Mouse (Mus musculus) stomach, embryonic 16.5 days (tissue): ENCODE results near the gene Ggt5. TPM values are rescaled to one million over a fixed set of nuclear protein-coding genes. Genes with fewer than 3 reads are reported as not detected.

Experiments used
- ATAC-seq: fragments of 200-750 bp; cut with Nextera tagmentation; 2 replicates; pipeline ENCODE4 v1.8.0; 2017; ENCODE audit warnings: moderate number of reproducible peaks, moderate TSS enrichment; ENCODE audit not compliant: insufficient read depth, low FRiP score
- H3K27ac ChIP-seq: fragments of 300-500 bp; sonication (generic); 2 replicates; pipeline ENCODE4 v1.5.1; 2014; ENCODE audit warnings: low read length
- H3K27me3 ChIP-seq: fragments of 300-500 bp; sonication (generic); 2 replicates; pipeline ENCODE4 v1.6.1; 2014; ENCODE audit warnings: low read length, control low read depth, mixed read lengths; ENCODE audit not compliant: control insufficient read depth, insufficient read depth
- H3K36me3 ChIP-seq: fragments of 300-500 bp; sonication (generic); 2 replicates; pipeline ENCODE4 v1.6.1; 2014; ENCODE audit warnings: low read length; ENCODE audit not compliant: control insufficient read depth, insufficient read depth
- H3K4me1 ChIP-seq: fragments of 300-500 bp; sonication (generic); 2 replicates; pipeline ENCODE4 v1.6.1; 2014; ENCODE audit warnings: low read length, control low read depth, mixed read lengths; ENCODE audit not compliant: control insufficient read depth, insufficient read depth
- H3K4me2 ChIP-seq: fragments of 300-500 bp; sonication (generic); 2 replicates; pipeline ENCODE4 v1.6.1; 2014; ENCODE audit warnings: low read depth, low read length, mixed read lengths
- H3K4me3 ChIP-seq: fragments of 300-500 bp; sonication (generic); replicated peaks from 2 replicates; pipeline ENCODE4 v1.5.1; 2014; ENCODE audit warnings: mild to moderate bottlenecking, low read length
- H3K9ac ChIP-seq: fragments of 300-500 bp; sonication (generic); 2 replicates; pipeline ENCODE4 v1.6.1; 2014; ENCODE audit warnings: low read length
- H3K9me3 ChIP-seq: fragments of 300-500 bp; sonication (generic); replicated peaks from 2 replicates; pipeline ENCODE4 v1.6.1; 2016; ENCODE audit warnings: low read length, control low read depth; ENCODE audit not compliant: control insufficient read depth
- WGBS: fragments of 180-500 bp; shearing (Covaris S2); extraction: QIAGEN DNeasy Blood & Tissue Kit; methylation state at CpG from one replicate; pipeline ENCODE4 v1.1.7; 2014; 5-methylcytosine and 5-hydroxymethylcytosine counted together
- polyA plus RNA-seq: library from polyadenylated mRNA; unstranded; fragments of >200 nt; fragmentation: Nextera tagmentation; extraction: Ambion mirVana; gene quantifications from 2 replicates; pipeline ENCODE4 v1.2.1, GENCODE M21; 2015

The Ggt5 gene
- polyA plus RNA-seq, 1 experiment from 2014 or later, result 6.5 TPM

- H3K4me3 ChIP-seq, result no peak overlapping the region
- no peaks in the 10 kb centered on the region for H3K9me3 ChIP-seq
- H3K4me1 ChIP-seq, result no peaks in the 10 kb centered on the region; the same call in 1 of the 2 replicates
- no peak for ATAC-seq
- H3K9ac ChIP-seq, result no peak overlapping the region
- no peaks in the 10 kb centered on the region for H3K27me3 ChIP-seq
- H3K36me3 ChIP-seq, result no peaks in the 10 kb centered on the region
- WGBS, result 77% methylated on average over 10 of the region's 10 CpGs
- no peak overlapping the region for H3K27ac ChIP-seq
- H3K4me2 ChIP-seq, result no peak overlapping the region
Observed at GRCm38 (mm10) chr10:75573181-75573580, 16.0 kb upstream of the Ggt5 start.

DNA sequence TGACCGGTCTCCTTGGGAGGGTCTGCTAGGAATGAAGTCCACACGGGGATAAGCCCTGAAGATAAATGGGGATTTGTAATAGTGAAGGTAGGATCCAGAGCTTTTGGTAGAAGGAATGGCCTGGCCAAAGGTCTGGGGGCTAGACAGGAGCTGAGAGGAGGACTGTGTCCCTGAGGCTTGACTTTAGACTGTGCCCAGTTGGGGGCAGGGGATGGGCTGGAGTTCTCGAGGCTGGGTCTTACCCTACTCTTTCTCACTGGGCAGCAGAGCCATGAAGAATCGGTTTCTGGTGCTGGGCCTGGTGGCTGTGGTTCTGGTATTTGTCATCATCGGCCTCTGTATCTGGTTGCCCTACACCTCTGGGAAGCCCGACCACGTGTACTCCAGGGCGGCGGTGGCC, 15.2 kb upstream of the Ggt5 start:
- H3K36me3 ChIP-seq, result no peaks in the 10 kb centered on the region
- no peak overlapping the region for H3K4me3 ChIP-seq
- H3K4me2 ChIP-seq, result no peak overlapping the region
- H3K4me1 ChIP-seq, result no peaks in the 10 kb centered on the region; the same call in 1 of the 2 replicates
- 87% methylated on average over 9 of the region's 9 CpGs for WGBS
- no peaks in the 10 kb centered on the region for H3K27me3 ChIP-seq
- no peak overlapping the region for H3K9ac ChIP-seq
- ATAC-seq, result no peak
- H3K9me3 ChIP-seq, result no peaks in the 10 kb centered on the region
- no peak overlapping the region for H3K27ac ChIP-seq

DNA sequence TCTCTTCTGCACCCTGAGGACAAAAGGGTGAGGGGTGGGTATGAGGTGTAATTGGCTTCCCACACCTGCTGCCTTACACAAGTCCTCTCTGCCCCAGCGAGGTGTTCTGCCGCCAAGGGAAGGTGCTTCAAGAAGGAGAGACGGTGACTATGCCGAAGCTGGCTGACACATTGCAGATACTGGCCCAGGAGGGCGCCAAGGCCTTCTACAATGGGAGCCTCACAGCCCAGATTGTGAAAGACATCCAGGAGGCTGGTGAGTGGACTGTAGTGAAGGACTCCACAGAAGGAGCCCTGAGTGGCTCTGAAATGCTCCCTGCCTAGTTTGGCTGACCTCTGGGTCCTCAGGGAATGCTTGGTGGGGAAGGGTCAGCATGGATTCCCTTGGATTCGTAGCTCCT, 10.0 kb upstream of the Ggt5 start:
- no peaks in the 10 kb centered on the region for H3K27me3 ChIP-seq
- no peaks in the 10 kb centered on the region for H3K36me3 ChIP-seq
- 82% methylated on average over 6 of the region's 6 CpGs for WGBS
- no peak for ATAC-seq
- H3K4me1 ChIP-seq, result no peaks in the 10 kb centered on the region
- H3K9ac ChIP-seq, result no peak overlapping the region
- no peaks in the 10 kb centered on the region for H3K9me3 ChIP-seq
- H3K4me2 ChIP-seq, result no peak overlapping the region
- H3K4me3 ChIP-seq, result no peak overlapping the region
- H3K27ac ChIP-seq, result no peak overlapping the region

DNA sequence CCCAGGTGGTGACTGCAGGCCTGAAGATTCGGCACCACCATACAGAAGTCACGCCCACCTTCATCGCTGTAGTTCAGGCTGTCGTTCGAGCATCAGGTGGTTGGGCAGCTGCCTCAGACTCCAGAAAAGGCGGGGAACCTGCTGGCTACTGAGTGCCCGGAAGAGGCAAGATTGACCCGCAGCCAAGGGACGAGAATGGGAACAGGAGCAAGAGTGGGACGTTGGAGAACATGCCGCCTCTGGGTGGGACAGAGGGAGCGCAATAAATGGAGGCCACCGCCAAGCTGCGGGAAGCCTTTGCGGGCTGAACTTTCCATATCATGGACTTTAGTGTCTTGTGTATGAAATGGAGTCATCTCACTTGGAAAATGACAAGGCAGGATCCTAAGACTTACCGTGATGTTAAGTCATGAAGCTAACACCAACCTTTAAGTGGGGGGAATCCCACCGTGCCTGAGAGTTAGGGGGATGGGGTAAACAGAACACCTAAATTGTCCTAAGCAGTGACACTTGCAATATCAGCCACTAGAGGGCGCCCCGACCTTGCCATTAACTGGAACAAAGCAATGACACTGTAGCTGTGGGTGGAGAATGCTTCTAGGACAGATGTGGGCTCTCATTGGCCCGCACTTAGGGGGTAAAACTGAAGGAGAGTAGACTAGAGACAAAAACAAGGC, 3.1 kb upstream of the Ggt5 start:
- Histone ChIP-seq H3K9ac (peak overlapping the region; percentile 36; the same call in 1 of the 2 replicates), H3K4me3 (no peak overlapping the region), H3K36me3 (no peaks in the 10 kb centered on the region), H3K27ac (no peak overlapping the region), H3K4me2 (peak overlapping the region; percentile 22), H3K9me3 (no peaks in the 10 kb centered on the region), H3K4me1 (peaks cover 19% of the 10 kb centered on the region), H3K27me3 (no peaks in the 10 kb centered on the region; the same call in 1 of the 2 replicates)
- ATAC-seq, result peak; percentile 48
- 16% methylated on average over 20 of the region's 20 CpGs for WGBS

GRCm38 (mm10) chr10:75586553-75586879, 2.6 kb upstream of the Ggt5 start:
- no peak overlapping the region for H3K4me3 ChIP-seq
- no peaks in the 10 kb centered on the region for H3K36me3 ChIP-seq
- no peaks in the 10 kb centered on the region for H3K9me3 ChIP-seq
- ATAC-seq, result no peak
- 80% methylated on average over 1 of the region's 1 CpGs for WGBS
- peaks cover 23% of the 10 kb centered on the region for H3K4me1 ChIP-seq
- H3K27me3 ChIP-seq, result no peaks in the 10 kb centered on the region; the same call in 1 of the 2 replicates
- H3K9ac ChIP-seq, result no peak overlapping the region
- no peak overlapping the region for H3K27ac ChIP-seq
- no peak overlapping the region for H3K4me2 ChIP-seq

GRCm38 (mm10) chr10:75587781-75588180, 1.4 kb upstream of the Ggt5 start:
- WGBS, result 83% methylated on average over 4 of the region's 4 CpGs
- H3K9ac ChIP-seq, result no peak overlapping the region
- no peak overlapping the region for H3K4me2 ChIP-seq
- H3K27me3 ChIP-seq, result no peaks in the 10 kb centered on the region; the same call in 1 of the 2 replicates
- peaks cover 33% of the 10 kb centered on the region for H3K4me1 ChIP-seq
- no peaks in the 10 kb centered on the region for H3K36me3 ChIP-seq
- no peaks in the 10 kb centered on the region for H3K9me3 ChIP-seq
- H3K4me3 ChIP-seq, result no peak overlapping the region
- ATAC-seq, result no peak
- H3K27ac ChIP-seq, result no peak overlapping the region

DNA sequence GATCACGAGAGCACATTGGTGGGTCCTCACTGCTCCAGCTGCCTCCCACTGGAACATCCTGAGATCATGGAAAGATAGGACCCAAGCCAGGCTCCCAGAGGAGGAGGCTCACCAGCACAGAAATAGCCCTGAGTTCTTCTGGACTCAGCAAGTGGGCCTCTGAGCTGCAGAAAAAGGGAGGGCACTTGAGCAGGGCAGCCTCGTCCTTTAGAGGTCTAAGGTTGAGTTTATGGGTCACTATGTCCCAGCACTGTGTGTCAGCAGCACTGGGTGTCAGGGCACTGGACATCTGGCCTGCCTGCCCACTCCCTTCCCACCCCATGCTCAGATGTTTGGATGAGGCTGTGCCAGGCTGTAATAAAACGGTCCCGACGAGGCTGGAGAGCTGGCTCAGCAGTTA, 804 bp upstream of the Ggt5 start:
- no peak overlapping the region for H3K4me3 ChIP-seq
- no peak overlapping the region for H3K4me2 ChIP-seq
- no peak overlapping the region for H3K9ac ChIP-seq
- no peak for ATAC-seq
- H3K27ac ChIP-seq, result no peak overlapping the region
- 50% methylated on average over 5 of the region's 5 CpGs for WGBS
- H3K27me3 ChIP-seq, result no peaks in the 10 kb centered on the region; the same call in 1 of the 2 replicates
- no peaks in the 10 kb centered on the region for H3K9me3 ChIP-seq
- peaks cover 33% of the 10 kb centered on the region for H3K4me1 ChIP-seq
- H3K36me3 ChIP-seq, result no peaks in the 10 kb centered on the region

DNA sequence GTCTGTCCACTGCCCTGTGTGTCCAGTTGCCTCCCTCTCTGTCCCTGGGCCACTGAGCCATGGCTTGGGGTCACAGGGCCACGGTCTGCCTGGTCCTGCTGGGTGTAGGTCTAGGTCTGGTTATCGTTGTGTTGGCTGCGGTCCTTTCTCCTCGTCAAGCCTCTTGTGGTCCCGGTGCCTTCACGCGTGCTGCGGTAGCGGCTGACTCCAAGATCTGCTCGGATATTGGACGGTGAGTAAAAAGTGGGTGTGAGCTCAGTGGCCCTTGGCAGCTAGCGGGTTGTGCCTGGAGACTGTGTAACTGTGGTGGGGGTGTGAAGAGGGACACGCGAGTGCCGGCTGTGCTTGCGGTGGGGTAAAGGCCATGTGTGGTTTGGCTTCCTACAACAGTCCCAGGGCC, 511 bp downstream of the Ggt5 start:
- no peaks in the 10 kb centered on the region for H3K9me3 ChIP-seq
- H3K27me3 ChIP-seq, result no peaks in the 10 kb centered on the region; the same call in 1 of the 2 replicates
- peak overlapping the region; percentile 64 for H3K27ac ChIP-seq
- ATAC-seq, result peak; percentile 12; the same call in 1 of the 2 replicates
- peak overlapping the region; percentile 27 for H3K4me3 ChIP-seq
- peaks cover 33% of the 10 kb centered on the region for H3K4me1 ChIP-seq
- H3K9ac ChIP-seq, result peak overlapping the region; percentile 54
- peak overlapping the region; percentile 46 for H3K4me2 ChIP-seq
- no peaks in the 10 kb centered on the region for H3K36me3 ChIP-seq
- WGBS, result 48% methylated on average over 16 of the region's 16 CpGs

- H3K36me3 ChIP-seq, result no peaks in the 10 kb centered on the region
- H3K9me3 ChIP-seq, result no peaks in the 10 kb centered on the region
- no peak overlapping the region for H3K9ac ChIP-seq
- ATAC-seq, result peak; percentile 16; the same call in 1 of the 2 replicates
- no peak overlapping the region for H3K4me3 ChIP-seq
- H3K4me2 ChIP-seq, result no peak overlapping the region
- H3K27me3 ChIP-seq, result no peaks in the 10 kb centered on the region
- WGBS, result 69% methylated on average over 12 of the region's 12 CpGs
- peaks cover 33% of the 10 kb centered on the region for H3K4me1 ChIP-seq
- peak overlapping the region; percentile 56 for H3K27ac ChIP-seq
Observed at GRCm38 (mm10) chr10:75591211-75591894, 2.2 kb downstream of the Ggt5 start.
